Mouse (Mus musculus): ENCODE results near the gene Uck2. TPM values are rescaled to one million over a fixed set of nuclear protein-coding genes. Genes with fewer than 3 reads are reported as not detected.

Gene Uck2
- polyA plus RNA-seq, 1 experiment, result 17.5 TPM

- Histone ChIP-seq H3K36me3 (ENCODE audit: control insufficient read depth, insufficient read depth, low read length) (no peaks in the 10 kb centered on the region), H3K27ac (ENCODE audit: insufficient read depth, low read depth, low read length) (no peak overlapping the region), H3K4me3 (ENCODE audit: insufficient read depth, low read depth, low read length) (no peak overlapping the region), H3K27me3 (replicated peaks; ENCODE audit: control insufficient read depth, insufficient read depth, low read length) (no peaks in the 10 kb centered on the region), H3K4me1 (ENCODE audit: control insufficient read depth, insufficient read depth, low read length) (0 out of 2 replicates have a peak, but pooled peaks cover 3% of the 10 kb centered on the region)
- WGBS, result 56% methylated on average over 9 of the region's 9 CpGs
- TF ChIP-seq POLR2A (IDR thresholded peaks at IDR 0.05; ENCODE audit: low read depth, low read length) (no peak), CTCF (conservative IDR thresholded peaks at IDR 0.05; ENCODE audit: insufficient read depth, insufficient read length, low read depth, low read length) (no peak)
- peak; percentile 41 for DNase-seq
Measured at GRCm38 (mm10) chr1:167245180-167245641, 39.9 kb downstream of the Uck2 start.

GRCm38 (mm10) chr1:167242191-167242681 is 42.9 kb downstream of the Uck2 start:
- Histone ChIP-seq H3K4me1 (ENCODE audit: control insufficient read depth, insufficient read depth, low read length) (0 out of 2 replicates have a peak, but pooled peaks cover 3% of the 10 kb centered on the region), H3K27me3 (replicated peaks; ENCODE audit: control insufficient read depth, insufficient read depth, low read length) (no peaks in the 10 kb centered on the region), H3K27ac (ENCODE audit: insufficient read depth, low read depth, low read length) (no peak overlapping the region), H3K36me3 (ENCODE audit: control insufficient read depth, insufficient read depth, low read length) (no peaks in the 10 kb centered on the region), H3K4me3 (ENCODE audit: insufficient read depth, low read depth, low read length) (no peak overlapping the region)
- DNase-seq, result no peak
- WGBS, result 44% methylated on average over 7 of the region's 7 CpGs
- TF ChIP-seq CTCF (conservative IDR thresholded peaks at IDR 0.05; ENCODE audit: insufficient read depth, insufficient read length, low read depth, low read length), result no peak
- TF ChIP-seq POLR2A (IDR thresholded peaks at IDR 0.05; ENCODE audit: low read depth, low read length), result no peak

- H3K4me3 ChIP-seq (ENCODE audit: insufficient read depth, low read depth, low read length), result no peak overlapping the region
- TF ChIP-seq POLR2A (IDR thresholded peaks at IDR 0.05; ENCODE audit: low read depth, low read length), result no peak
- TF ChIP-seq CTCF (conservative IDR thresholded peaks at IDR 0.05; ENCODE audit: insufficient read depth, insufficient read length, low read depth, low read length), result no peak
- no peaks in the 10 kb centered on the region for H3K27me3 ChIP-seq (replicated peaks; ENCODE audit: control insufficient read depth, insufficient read depth, low read length)
- H3K27ac ChIP-seq (ENCODE audit: insufficient read depth, low read depth, low read length), result no peak overlapping the region
- 0 out of 2 replicates have a peak, but pooled peaks cover 3% of the 10 kb centered on the region for H3K4me1 ChIP-seq (ENCODE audit: control insufficient read depth, insufficient read depth, low read length)
- 89% methylated on average over 3 of the region's 3 CpGs for WGBS
- H3K36me3 ChIP-seq (ENCODE audit: control insufficient read depth, insufficient read depth, low read length), result no peaks in the 10 kb centered on the region
- DNase-seq, result no peak
Measured at GRCm38 (mm10) chr1:167241487-167241886, 43.6 kb downstream of the Uck2 start.

- WGBS, result 55% methylated on average over 5 of the region's 5 CpGs
- 0 out of 2 replicates have a peak, but pooled peaks cover 2% of the 10 kb centered on the region for H3K4me1 ChIP-seq (ENCODE audit: control insufficient read depth, insufficient read depth, low read length)
- TF ChIP-seq CTCF (conservative IDR thresholded peaks at IDR 0.05; ENCODE audit: insufficient read depth, insufficient read length, low read depth, low read length), result no peak
- TF ChIP-seq POLR2A (IDR thresholded peaks at IDR 0.05; ENCODE audit: low read depth, low read length), result no peak
- no peaks in the 10 kb centered on the region for H3K27me3 ChIP-seq (replicated peaks; ENCODE audit: control insufficient read depth, insufficient read depth, low read length)
- no peaks in the 10 kb centered on the region for H3K36me3 ChIP-seq (ENCODE audit: control insufficient read depth, insufficient read depth, low read length)
- no peak overlapping the region for H3K4me3 ChIP-seq (ENCODE audit: insufficient read depth, low read depth, low read length)
- no peak for DNase-seq
- H3K27ac ChIP-seq (ENCODE audit: insufficient read depth, low read depth, low read length), result no peak overlapping the region
Measured at GRCm38 (mm10) chr1:167240361-167240760, 44.8 kb downstream of the Uck2 start.

- 78% methylated on average over 12 of the region's 12 CpGs for WGBS
- Histone ChIP-seq H3K27ac (ENCODE audit: insufficient read depth, low read depth, low read length) (no peak overlapping the region), H3K4me3 (ENCODE audit: insufficient read depth, low read depth, low read length) (no peak overlapping the region), H3K4me1 (ENCODE audit: control insufficient read depth, insufficient read depth, low read length) (no peaks in the 10 kb centered on the region), H3K27me3 (replicated peaks; ENCODE audit: control insufficient read depth, insufficient read depth, low read length) (no peaks in the 10 kb centered on the region), H3K36me3 (ENCODE audit: control insufficient read depth, insufficient read depth, low read length) (no peaks in the 10 kb centered on the region)
- TF ChIP-seq POLR2A (IDR thresholded peaks at IDR 0.05; ENCODE audit: low read depth, low read length) (no peak), CTCF (conservative IDR thresholded peaks at IDR 0.05; ENCODE audit: insufficient read depth, insufficient read length, low read depth, low read length) (no peak)
- no peak for DNase-seq
Measured at GRCm38 (mm10) chr1:167239916-167240315, 45.2 kb downstream of the Uck2 start.

GRCm38 (mm10) chr1:167237798-167238197 is 47.3 kb downstream of the Uck2 start:
- no peaks in the 10 kb centered on the region for H3K4me1 ChIP-seq (ENCODE audit: control insufficient read depth, insufficient read depth, low read length)
- no peaks in the 10 kb centered on the region for H3K27me3 ChIP-seq (replicated peaks; ENCODE audit: control insufficient read depth, insufficient read depth, low read length)
- no peak overlapping the region for H3K4me3 ChIP-seq (ENCODE audit: insufficient read depth, low read depth, low read length)
- H3K36me3 ChIP-seq (ENCODE audit: control insufficient read depth, insufficient read depth, low read length), result no peaks in the 10 kb centered on the region
- DNase-seq, result no peak
- H3K27ac ChIP-seq (ENCODE audit: insufficient read depth, low read depth, low read length), result no peak overlapping the region
- WGBS, result 69% methylated on average over 11 of the region's 11 CpGs
- TF ChIP-seq CTCF (conservative IDR thresholded peaks at IDR 0.05; ENCODE audit: insufficient read depth, insufficient read length, low read depth, low read length) (no peak), POLR2A (IDR thresholded peaks at IDR 0.05; ENCODE audit: low read depth, low read length) (no peak)

GRCm38 (mm10) chr1:167236790-167237189 is 48.3 kb downstream of the Uck2 start:
- no peak for DNase-seq
- WGBS, result 63% methylated on average over 8 of the region's 8 CpGs
- no peak overlapping the region for H3K4me3 ChIP-seq (ENCODE audit: insufficient read depth, low read depth, low read length)

More at GRCm38 (mm10) chr1:167236790-167237189, 48.3 kb downstream of the Uck2 start:
- Histone ChIP-seq H3K4me1 (ENCODE audit: control insufficient read depth, insufficient read depth, low read length) (no peaks in the 10 kb centered on the region), H3K36me3 (ENCODE audit: control insufficient read depth, insufficient read depth, low read length) (no peaks in the 10 kb centered on the region), H3K27me3 (replicated peaks; ENCODE audit: control insufficient read depth, insufficient read depth, low read length) (no peaks in the 10 kb centered on the region), H3K27ac (ENCODE audit: insufficient read depth, low read depth, low read length) (no peak overlapping the region)
- TF ChIP-seq CTCF (conservative IDR thresholded peaks at IDR 0.05; ENCODE audit: insufficient read depth, insufficient read length, low read depth, low read length), result no peak
- TF ChIP-seq POLR2A (IDR thresholded peaks at IDR 0.05; ENCODE audit: low read depth, low read length), result no peak

Measured in kidney, adult 2 months (tissue).